ENCODE assay signal across 14 mouse cellular contexts in the genomic region with DNA sequence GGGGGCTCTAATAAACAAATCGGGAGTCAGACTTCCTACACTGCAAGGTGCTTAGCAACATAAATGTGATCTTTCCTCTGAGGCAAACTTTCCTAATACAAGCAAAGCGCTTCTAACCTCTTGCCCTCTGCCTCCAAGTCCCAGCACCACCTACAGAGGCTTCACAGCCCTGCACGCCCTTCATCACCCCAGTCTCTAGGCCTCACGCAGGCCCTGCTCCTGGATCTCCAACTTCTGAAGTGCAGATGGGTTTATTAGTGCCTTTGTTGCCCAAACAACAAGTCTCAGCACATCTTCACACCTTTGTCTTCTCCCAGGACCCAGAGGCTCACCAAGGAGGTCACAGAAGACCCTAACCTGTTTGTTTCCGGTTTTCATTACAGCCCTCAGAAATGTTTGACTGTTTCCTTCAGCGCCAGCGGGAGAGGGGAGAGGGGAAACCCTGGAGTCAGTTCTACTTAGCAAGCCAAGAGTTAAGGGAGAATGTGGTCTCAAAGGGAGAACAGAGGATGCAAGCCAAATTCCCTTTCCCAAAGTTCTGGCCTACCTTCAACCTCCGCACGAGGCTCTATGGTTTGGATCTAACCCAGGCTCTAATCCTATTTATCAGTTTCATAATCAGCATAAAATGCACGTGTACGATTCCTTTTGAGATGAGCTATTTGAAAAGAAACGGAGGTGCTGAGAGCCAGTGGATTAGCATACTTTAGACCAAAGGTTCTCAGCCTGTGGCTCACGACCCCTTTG.
DNase-seq lines count a peak whose midpoint lies in the region; ATAC-seq and TF ChIP-seq lines count a peak whose summit lies in the region.
"Had no signal": no experiment of that assay in that cellular context is flagged by ENCODE, and none has a peak within 500 bp of the region (broad histone marks: within the 10 kb centered on the region; RNA-seq: fewer than 3 reads in every experiment).

No protein-coding gene starts in this region.

- intact Hi-C loops in heart, adult 2 months (cut with DNase I), result no loop called here

- 47% methylated on average over 13 of the region's 13 CpGs for WGBS in heart, embryonic 13.5 days
- 49% methylated on average over 13 of the region's 13 CpGs for WGBS in heart, adult 2 months
- 28% methylated on average over 13 of the region's 13 CpGs for WGBS in embryonic facial prominence, embryonic 14.5 days
- WGBS in limb, embryonic 14.5 days, result 28% methylated on average over 13 of the region's 13 CpGs

- H3K36me3 ChIP-seq in heart, embryonic 13.5 days, result no peaks in the 10 kb centered on the region
- peaks cover 2% of the 10 kb centered on the region; the same call in 1 of the 2 replicates for H3K36me3 ChIP-seq in heart, adult 2 months (ENCODE audit: control insufficient read depth, insufficient read depth, low read length)
- H3K36me3 ChIP-seq in embryonic facial prominence, embryonic 14.5 days (ENCODE audit: control insufficient read depth, insufficient read depth, low read length), result no peaks in the 10 kb centered on the region
- no peaks in the 10 kb centered on the region for H3K36me3 ChIP-seq in limb, embryonic 14.5 days (ENCODE audit: control insufficient read depth, insufficient read depth, low read length)
- H3K36me3 ChIP-seq: G1E; liver, embryonic 15.5 days had no signal

- H3K4me2 ChIP-seq in heart, embryonic 13.5 days, result no peak overlapping the region
- no peak overlapping the region for H3K4me2 ChIP-seq in embryonic facial prominence, embryonic 14.5 days (ENCODE audit: low read depth, low read length)
- 0 out of 2 replicates have a peak overlapping the region, but pooled peaks have one; percentile 22 for H3K4me2 ChIP-seq in limb, embryonic 14.5 days (replicated peaks; ENCODE audit: low read depth, low read length, severe bottlenecking)
- H3K4me2 ChIP-seq: liver, embryonic 15.5 days had no signal

- no peak overlapping the region for H3K4me3 ChIP-seq in heart, embryonic 13.5 days
- H3K4me3 ChIP-seq in heart, adult 2 months, result no peak overlapping the region
- H3K4me3 ChIP-seq in embryonic facial prominence, embryonic 14.5 days (ENCODE audit: low read depth, low read length), result no peak overlapping the region
- no peak overlapping the region for H3K4me3 ChIP-seq in limb, embryonic 14.5 days (replicated peaks; ENCODE audit: low read length)
- H3K4me3 ChIP-seq: liver, embryonic 15.5 days had no signal

- 0 out of 2 replicates have a peak overlapping the region, but pooled peaks have one; percentile 20 for H3K9ac ChIP-seq in heart, embryonic 13.5 days
- H3K9ac ChIP-seq in heart, adult 2 months (ENCODE audit: low read depth, low read length), result no peak overlapping the region
- H3K9ac ChIP-seq in embryonic facial prominence, embryonic 14.5 days (ENCODE audit: low read depth, low read length), result no peak overlapping the region
- H3K9ac ChIP-seq in limb, embryonic 14.5 days (ENCODE audit: low read depth, low read length, severe bottlenecking), result no peak overlapping the region
- H3K9ac ChIP-seq: liver, embryonic 15.5 days had no signal

- TF ChIP-seq EP300 in heart, adult 2 months (IDR thresholded peaks at IDR 0.05; ENCODE audit: insufficient read depth, low read depth, low read length), result no peak

- H3K9me3 ChIP-seq in heart, embryonic 13.5 days, result no peaks in the 10 kb centered on the region
- no peaks in the 10 kb centered on the region for H3K9me3 ChIP-seq in embryonic facial prominence, embryonic 14.5 days (ENCODE audit: control insufficient read depth, low read length)
- H3K9me3 ChIP-seq in limb, embryonic 14.5 days (ENCODE audit: control insufficient read depth, low read length), result no peaks in the 10 kb centered on the region
- H3K9me3 ChIP-seq: G1E; liver, embryonic 15.5 days had no signal

- no peak overlapping the region for H3K27ac ChIP-seq in heart, embryonic 13.5 days (replicated peaks)
- H3K27ac ChIP-seq in heart, adult 2 months, result no peak overlapping the region
- no peak overlapping the region for H3K27ac ChIP-seq in embryonic facial prominence, embryonic 14.5 days (replicated peaks; ENCODE audit: low read depth, low read length)
- H3K27ac ChIP-seq in limb, embryonic 14.5 days (replicated peaks; ENCODE audit: low read depth, low read length), result no peak overlapping the region
- H3K27ac ChIP-seq: liver, embryonic 15.5 days had no signal

- H3K79me2 ChIP-seq in heart, adult 2 months (replicated peaks; ENCODE audit: control insufficient read depth, insufficient read depth, low read length), result peaks cover 12% of the 10 kb centered on the region

- ATAC-seq in heart, embryonic 13.5 days (ENCODE audit: extremely low read depth, insufficient number of reproducible peaks, low FRiP score, low TSS enrichment), result no peak
- peak; percentile 42; the same call in 1 of the 2 replicates for ATAC-seq in embryonic facial prominence, embryonic 14.5 days (ENCODE audit: low read depth)
- ATAC-seq in limb, embryonic 14.5 days (ENCODE audit: low FRiP score, low read depth), result no peak

- no peak for TF ChIP-seq CTCF in heart, adult 2 months (IDR thresholded peaks at IDR 0.05)

- no peak for TF ChIP-seq POLR2A in heart, adult 2 months (IDR thresholded peaks at IDR 0.05; ENCODE audit: insufficient read depth, low read depth, low read length)
- TF ChIP-seq POLR2A in limb, embryonic 14.5 days (IDR thresholded peaks at IDR 0.05; ENCODE audit: borderline replicate concordance, extremely low read depth, insufficient read depth, insufficient read length), result no peak

- peaks cover 33% of the 10 kb centered on the region for H3K4me1 ChIP-seq in heart, embryonic 13.5 days
- peaks cover 14% of the 10 kb centered on the region for H3K4me1 ChIP-seq in heart, adult 2 months (ENCODE audit: control insufficient read depth, insufficient read depth, low read length)
- peaks cover 30% of the 10 kb centered on the region for H3K4me1 ChIP-seq in embryonic facial prominence, embryonic 14.5 days (ENCODE audit: control insufficient read depth, insufficient read depth, low read length)
- peaks cover 37% of the 10 kb centered on the region for H3K4me1 ChIP-seq in limb, embryonic 14.5 days (ENCODE audit: control insufficient read depth, insufficient read depth, low read length)
- H3K4me1 ChIP-seq: liver, embryonic 15.5 days had no signal

- H3K27me3 ChIP-seq in heart, embryonic 13.5 days (replicated peaks), result no peaks in the 10 kb centered on the region
- no peaks in the 10 kb centered on the region for H3K27me3 ChIP-seq in heart, adult 2 months (ENCODE audit: control insufficient read depth, insufficient read depth, low read length)
- no peaks in the 10 kb centered on the region for H3K27me3 ChIP-seq in embryonic facial prominence, embryonic 14.5 days (replicated peaks; ENCODE audit: control insufficient read depth, insufficient read depth, low read length)
- H3K27me3 ChIP-seq in limb, embryonic 14.5 days (ENCODE audit: control insufficient read depth, insufficient read depth, low read length), result no peaks in the 10 kb centered on the region
- H3K27me3 ChIP-seq: liver, embryonic 15.5 days had no signal

- no peak for DNase-seq in heart, adult 2 months
- peak; percentile 27 for DNase-seq in R1 (ENCODE audit: low read depth, low spot score)
- peak; percentile 73 for DNase-seq in embryonic facial prominence, embryonic 14.5 days (ENCODE audit: low spot score)
- peak; percentile 23 for DNase-seq in limb, embryonic 14.5 days (ENCODE audit: low spot score)
- no peak for DNase-seq in right cerebral cortex, adult 2 months (ENCODE audit: low spot score in 2 of 2)
- DNase-seq in gastrocnemius, postnatal 4 days (ENCODE audit: low spot score in 2 of 2), result no peak
- no peak for DNase-seq in retina, postnatal 1 day
- DNase-seq: cerebellum, adult 11 months; heart, postnatal 36 days; lung, postnatal 36 days; midbrain, embryonic 14.5 days had no signal

Comparison
In these comparisons a context has a peak if more than half of its experiments do, and no peak if none do; other contexts are left out.
1. DNase-seq: peak in R1 (single experiment), embryonic facial prominence, embryonic 14.5 days (single experiment) and limb, embryonic 14.5 days (single experiment); none in heart, adult 2 months (0 of 2), right cerebral cortex, adult 2 months (0 of 2), gastrocnemius, postnatal 4 days (0 of 2) and retina, postnatal 1 day (single experiment).